Mouse (Mus musculus): ENCODE data around the gene Gse1. TPM values are rescaled to one million over a fixed set of nuclear protein-coding genes. Genes with fewer than 3 reads are reported as not detected.

Gse1 gene
- polyA plus RNA-seq, 1 experiment from 2014 or later = 31.3 TPM

DNA sequence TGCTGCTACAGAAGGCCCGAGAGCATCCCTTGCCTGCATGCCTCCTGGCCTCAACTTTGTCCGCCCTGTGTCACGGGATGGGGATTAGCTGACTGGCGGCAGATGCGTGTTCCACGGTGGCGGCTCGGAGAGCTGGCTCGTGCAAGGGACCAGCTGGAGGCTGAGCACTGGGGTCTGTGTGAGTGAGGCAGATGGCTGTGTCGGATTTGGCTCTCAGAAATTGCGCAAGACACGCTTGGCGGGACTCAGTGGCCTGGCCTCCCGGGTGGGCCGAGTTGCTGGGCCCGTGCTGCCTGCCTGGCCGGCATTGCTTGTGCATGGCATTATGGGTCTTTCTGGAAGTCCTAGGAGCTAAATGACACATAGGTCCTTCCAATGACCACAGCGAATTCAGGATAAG lies 81.1 kb downstream of the Gse1 start:
- H3K9ac ChIP-seq (replicated peaks) = no peak overlapping the region
- no peaks in the 10 kb centered on the region for H3K9me3 ChIP-seq
- whole genome bisulfite sequencing = 20% methylated on average over 18 of the region's 18 CpGs
- no peaks in the 10 kb centered on the region for H3K27me3 ChIP-seq
- peaks cover 47% of the 10 kb centered on the region for H3K4me1 ChIP-seq
- H3K27ac ChIP-seq (replicated peaks) = peak overlapping the region; percentile 81
- H3K4me3 ChIP-seq = no peak overlapping the region
- peak; percentile 74 for ATAC-seq (replicated peaks)
- peak overlapping the region; percentile 22 for H3K4me2 ChIP-seq (replicated peaks)
- H3K36me3 ChIP-seq = no peaks in the 10 kb centered on the region

GRCm38 (mm10) chr8:120310063-120310462 lies 81.8 kb downstream of the Gse1 start:
- 46% methylated on average over 5 of the region's 5 CpGs for WGBS
- H3K4me1 ChIP-seq = peaks cover 42% of the 10 kb centered on the region
- peak overlapping the region; percentile 81 for H3K27ac ChIP-seq (replicated peaks)

GRCm38 (mm10) chr8:120312452-120312851 lies 84.2 kb downstream of the Gse1 start:
- Histone ChIP-seq H3K27ac (replicated peaks) (no peak overlapping the region), H3K27me3 (no peaks in the 10 kb centered on the region), H3K9ac (replicated peaks) (no peak overlapping the region), H3K9me3 (no peaks in the 10 kb centered on the region), H3K36me3 (no peaks in the 10 kb centered on the region), H3K4me1 (peaks cover 37% of the 10 kb centered on the region), H3K4me3 (no peak overlapping the region), H3K4me2 (replicated peaks) (no peak overlapping the region)
- 85% methylated on average over 4 of the region's 4 CpGs for WGBS
- no peak for ATAC-seq (replicated peaks)

More at GRCm38 (mm10) chr8:120310063-120310462, 81.8 kb downstream of the Gse1 start:
- H3K9me3 ChIP-seq = no peaks in the 10 kb centered on the region
- no peaks in the 10 kb centered on the region for H3K36me3 ChIP-seq
- no peak overlapping the region for H3K4me3 ChIP-seq
- no peak overlapping the region for H3K9ac ChIP-seq (replicated peaks)
- H3K4me2 ChIP-seq (replicated peaks) = no peak overlapping the region
- H3K27me3 ChIP-seq = no peaks in the 10 kb centered on the region
- ATAC-seq (replicated peaks) = no peak

- no peak overlapping the region for H3K9ac ChIP-seq (replicated peaks)
- no peak for ATAC-seq (replicated peaks)
- WGBS = 69% methylated on average over 3 of the region's 3 CpGs
- H3K27ac ChIP-seq (replicated peaks) = no peak overlapping the region
- H3K4me2 ChIP-seq (replicated peaks) = no peak overlapping the region
- no peaks in the 10 kb centered on the region for H3K27me3 ChIP-seq
- H3K4me3 ChIP-seq = no peak overlapping the region
- H3K4me1 ChIP-seq = peaks cover 30% of the 10 kb centered on the region
- H3K9me3 ChIP-seq = no peaks in the 10 kb centered on the region
- H3K36me3 ChIP-seq = no peaks in the 10 kb centered on the region
Measured at GRCm38 (mm10) chr8:120313674-120314073, 85.4 kb downstream of the Gse1 start.

GRCm38 (mm10) chr8:120314932-120315331 lies 86.7 kb downstream of the Gse1 start:
- H3K9me3 ChIP-seq = no peaks in the 10 kb centered on the region
- no peak overlapping the region for H3K4me3 ChIP-seq
- no peak overlapping the region for H3K27ac ChIP-seq (replicated peaks)
- no peak overlapping the region for H3K9ac ChIP-seq (replicated peaks)
- H3K27me3 ChIP-seq = no peaks in the 10 kb centered on the region
- H3K36me3 ChIP-seq = no peaks in the 10 kb centered on the region
- H3K4me1 ChIP-seq = peaks cover 17% of the 10 kb centered on the region
- no peak overlapping the region for H3K4me2 ChIP-seq (replicated peaks)
- 70% methylated on average over 5 of the region's 5 CpGs for WGBS
- ATAC-seq (replicated peaks) = no peak

DNA sequence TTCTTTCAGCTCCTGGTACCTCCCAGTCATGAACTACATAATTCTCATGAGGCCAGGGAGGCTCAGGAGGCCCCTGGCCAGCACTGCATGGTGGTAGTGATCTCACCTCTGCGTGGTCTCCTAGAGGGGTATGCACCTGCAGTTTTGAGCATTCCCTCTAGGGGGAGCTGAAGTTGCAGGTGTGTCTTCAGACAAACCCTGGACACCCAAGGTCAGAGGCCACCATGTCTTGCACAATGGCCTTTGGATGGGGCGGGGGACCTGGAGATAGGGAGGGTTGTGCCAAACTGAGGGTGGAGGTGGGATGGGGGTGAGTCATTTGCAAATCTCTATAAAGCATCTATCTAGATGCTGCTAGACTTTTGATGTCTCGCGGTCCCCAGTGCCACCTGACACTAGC lies 87.4 kb downstream of the Gse1 start:
- Histone ChIP-seq H3K4me2 (replicated peaks) (no peak overlapping the region), H3K27me3 (no peaks in the 10 kb centered on the region), H3K4me3 (no peak overlapping the region), H3K9me3 (no peaks in the 10 kb centered on the region), H3K27ac (replicated peaks) (no peak overlapping the region), H3K4me1 (peaks cover 14% of the 10 kb centered on the region), H3K36me3 (no peaks in the 10 kb centered on the region), H3K9ac (replicated peaks) (no peak overlapping the region)
- WGBS = 86% methylated on average over 4 of the region's 4 CpGs
- no peak for ATAC-seq (replicated peaks)

DNA sequence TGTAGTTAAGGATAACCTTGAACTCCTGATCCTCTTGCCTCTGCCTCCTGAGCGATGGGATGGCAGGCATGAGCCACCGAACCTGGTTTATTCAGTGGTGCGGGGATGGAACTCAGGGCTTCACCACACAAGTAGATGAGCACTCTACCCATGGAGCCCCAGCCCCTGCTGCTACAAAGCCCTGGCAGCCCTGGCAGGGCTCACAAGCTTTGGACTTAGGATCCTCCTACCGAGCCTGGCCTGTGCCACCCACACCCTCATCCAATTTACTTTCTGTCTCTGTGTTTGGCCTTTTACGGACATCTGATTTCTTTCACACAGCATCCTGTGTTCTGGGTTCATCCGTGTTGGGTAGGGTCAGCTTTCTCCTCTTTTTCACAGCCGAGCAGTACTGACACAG lies 88.5 kb downstream of the Gse1 start:
- Histone ChIP-seq H3K27ac (replicated peaks) (peak overlapping the region; percentile 54), H3K4me1 (peaks cover 14% of the 10 kb centered on the region), H3K4me3 (no peak overlapping the region), H3K36me3 (no peaks in the 10 kb centered on the region), H3K9ac (replicated peaks) (no peak overlapping the region), H3K9me3 (no peaks in the 10 kb centered on the region), H3K27me3 (no peaks in the 10 kb centered on the region), H3K4me2 (replicated peaks) (no peak overlapping the region)
- ATAC-seq (replicated peaks) = no peak
- 80% methylated on average over 7 of the region's 7 CpGs for WGBS

- H3K4me2 ChIP-seq (replicated peaks) = no peak overlapping the region
- no peaks in the 10 kb centered on the region for H3K36me3 ChIP-seq
- peaks cover 17% of the 10 kb centered on the region for H3K4me1 ChIP-seq
- 80% methylated on average over 21 of the region's 21 CpGs for WGBS
- no peak overlapping the region for H3K4me3 ChIP-seq
- ATAC-seq (replicated peaks) = peak; percentile 27; the same call in 1 of the 2 replicates
- H3K9ac ChIP-seq (replicated peaks) = no peak overlapping the region
- H3K27me3 ChIP-seq = no peaks in the 10 kb centered on the region
- no peaks in the 10 kb centered on the region for H3K9me3 ChIP-seq
- H3K27ac ChIP-seq (replicated peaks) = peak overlapping the region; percentile 54
Measured at GRCm38 (mm10) chr8:120317118-120317824, 89.0 kb downstream of the Gse1 start.

- no peak for ATAC-seq (replicated peaks)
- no peak overlapping the region for H3K4me3 ChIP-seq
- no peak overlapping the region for H3K4me2 ChIP-seq (replicated peaks)
- no peak overlapping the region; the same call in 1 of the 2 replicates for H3K27ac ChIP-seq (replicated peaks)
- H3K9me3 ChIP-seq = no peaks in the 10 kb centered on the region
- 59% methylated on average over 12 of the region's 12 CpGs for WGBS
- H3K36me3 ChIP-seq = no peaks in the 10 kb centered on the region
- H3K27me3 ChIP-seq = no peaks in the 10 kb centered on the region
- H3K4me1 ChIP-seq = peaks cover 29% of the 10 kb centered on the region
- H3K9ac ChIP-seq (replicated peaks) = no peak overlapping the region
Measured at GRCm38 (mm10) chr8:120318476-120318991, 90.3 kb downstream of the Gse1 start.

- Histone ChIP-seq H3K4me1 (peaks cover 29% of the 10 kb centered on the region), H3K9ac (replicated peaks) (no peak overlapping the region), H3K36me3 (no peaks in the 10 kb centered on the region), H3K27ac (replicated peaks) (no peak overlapping the region), H3K9me3 (no peaks in the 10 kb centered on the region), H3K4me2 (replicated peaks) (no peak overlapping the region), H3K4me3 (no peak overlapping the region), H3K27me3 (no peaks in the 10 kb centered on the region)
- ATAC-seq (replicated peaks) = no peak
- 25% methylated on average over 7 of the region's 7 CpGs for WGBS
Measured at GRCm38 (mm10) chr8:120319449-120319848, 91.2 kb downstream of the Gse1 start.

GRCm38 (mm10) chr8:120320146-120320545 lies 91.9 kb downstream of the Gse1 start:
- Histone ChIP-seq H3K36me3 (no peaks in the 10 kb centered on the region), H3K4me2 (replicated peaks) (no peak overlapping the region), H3K27me3 (no peaks in the 10 kb centered on the region), H3K9me3 (no peaks in the 10 kb centered on the region), H3K4me1 (peaks cover 29% of the 10 kb centered on the region), H3K27ac (replicated peaks) (no peak overlapping the region), H3K9ac (replicated peaks) (no peak overlapping the region), H3K4me3 (no peak overlapping the region)
- ATAC-seq (replicated peaks) = no peak
- 92% methylated on average over 5 of the region's 5 CpGs for WGBS

- WGBS = 50% methylated on average over 6 of the region's 6 CpGs
- H3K9ac ChIP-seq (replicated peaks) = no peak overlapping the region
- H3K36me3 ChIP-seq = no peaks in the 10 kb centered on the region
- H3K4me3 ChIP-seq = no peak overlapping the region
- no peaks in the 10 kb centered on the region for H3K9me3 ChIP-seq
- H3K27ac ChIP-seq (replicated peaks) = no peak overlapping the region
- no peaks in the 10 kb centered on the region for H3K27me3 ChIP-seq
- ATAC-seq (replicated peaks) = no peak
- peaks cover 27% of the 10 kb centered on the region for H3K4me1 ChIP-seq
- H3K4me2 ChIP-seq (replicated peaks) = no peak overlapping the region
Measured at GRCm38 (mm10) chr8:120321724-120322123, 93.5 kb downstream of the Gse1 start.

Data from forebrain, embryonic 15.5 days (tissue).